Mouse (Mus musculus) heart, postnatal 4 days (tissue): ENCODE measurements at regions not wholly inside any gene's neighbourhood (a gene's known extent, or its start where the extent isn't known, plus 50 kb on each side); places are given as distances from the start of the nearest gene placed in this dataset.

Source experiments
- DNase-seq: peaks from one replicate; pipeline ENCODE4 v3.0.0; 2021

GRCm38 (mm10) chr11:42067788-42068187, 67.1 kb upstream of the Gabrg2 start:
- peak; percentile 44 for DNase-seq

DNA sequence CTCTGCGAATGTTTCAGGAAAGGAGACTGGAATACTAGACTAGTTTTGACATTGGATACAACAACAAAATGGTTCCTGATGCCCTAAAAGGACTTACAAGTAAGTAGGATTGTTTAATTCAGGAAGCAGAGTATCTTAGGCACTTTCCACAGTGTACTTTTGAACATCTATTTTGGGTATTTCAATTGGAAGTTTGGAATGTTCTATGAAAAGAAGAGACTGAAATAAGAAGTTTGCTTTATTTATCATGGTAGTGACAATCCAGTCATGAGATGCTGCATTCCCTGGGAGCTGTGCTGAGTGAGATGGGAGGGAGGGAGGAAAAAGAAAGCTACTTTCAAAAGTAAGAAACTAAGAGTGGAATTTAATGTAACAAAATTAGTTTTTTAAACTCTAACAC, 50.9 kb upstream of the Gabrg2 start:
- no peak for DNase-seq
